Mouse (Mus musculus): ENCODE results near the gene Negr1. TPM values are rescaled to one million over a fixed set of nuclear protein-coding genes. Genes with fewer than 3 reads are reported as not detected.

Negr1 gene
- total RNA-seq, 2 experiments from 2014 or later: 123 to 128 TPM

- no peak for DNase-seq (ENCODE audit: low spot score in 2 of 2)
These were observed 536.8 kb downstream of the Negr1 start for GRCm38 (mm10) chr3:157098417-157098816.

DNA sequence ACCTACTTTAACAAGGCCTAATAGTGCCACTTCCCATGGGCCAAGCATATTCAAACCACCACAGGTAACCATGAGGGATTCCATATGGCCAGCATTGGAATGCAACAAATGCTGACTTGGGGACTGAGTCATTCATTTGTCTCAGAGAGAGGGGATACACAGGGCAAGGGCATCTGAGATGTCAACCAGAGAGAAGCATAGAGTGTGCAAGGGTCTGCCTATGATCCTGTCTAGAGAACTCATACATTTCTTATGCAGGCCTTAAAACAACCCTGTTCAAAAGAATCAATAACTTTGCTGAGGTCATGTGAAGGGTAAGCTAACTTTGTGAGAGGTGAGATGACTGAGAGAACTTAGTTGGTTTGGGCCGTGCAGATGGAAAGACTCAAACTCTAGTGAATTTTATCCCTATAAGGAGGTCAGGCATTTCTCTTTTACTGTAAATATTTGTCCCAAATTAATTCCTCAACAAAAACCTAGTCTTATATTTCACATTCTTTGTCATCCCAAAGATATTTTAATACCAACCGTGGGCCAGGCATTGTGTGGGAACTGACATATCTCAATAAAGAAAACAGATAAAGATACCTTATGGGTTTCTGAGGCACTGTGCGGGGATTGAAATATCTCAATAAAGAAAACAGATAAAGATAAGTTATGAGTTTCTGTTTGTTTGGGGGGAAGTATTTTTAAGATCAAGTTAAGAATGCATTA lies 543.4 kb downstream of the Negr1 start:
- DNase-seq (ENCODE audit: low spot score in 2 of 2): no peak

GRCm38 (mm10) chr3:157105580-157106264 lies 544.1 kb downstream of the Negr1 start:
- no peak for DNase-seq (ENCODE audit: low spot score in 2 of 2)

DNA sequence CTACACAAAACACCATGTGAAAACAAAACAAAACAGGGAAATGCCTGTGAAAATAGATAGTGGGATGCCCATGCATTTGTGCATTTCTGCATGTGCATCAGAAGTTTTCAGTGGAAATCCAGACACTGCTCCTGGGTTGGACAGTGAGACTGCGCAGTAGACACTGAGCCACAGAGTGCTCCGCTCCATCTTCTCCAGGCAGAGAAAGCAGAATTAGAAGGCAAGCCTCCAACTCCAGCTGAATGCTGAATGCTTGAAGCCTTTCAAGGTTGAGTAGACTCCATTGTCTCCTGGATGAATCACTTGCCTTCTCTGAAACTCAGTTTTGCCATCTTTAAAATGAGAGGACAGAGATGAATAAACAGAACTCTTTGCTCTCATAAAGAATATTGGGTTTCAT lies 546.6 kb downstream of the Negr1 start:
- DNase-seq (ENCODE audit: low spot score in 2 of 2): no peak

DNA sequence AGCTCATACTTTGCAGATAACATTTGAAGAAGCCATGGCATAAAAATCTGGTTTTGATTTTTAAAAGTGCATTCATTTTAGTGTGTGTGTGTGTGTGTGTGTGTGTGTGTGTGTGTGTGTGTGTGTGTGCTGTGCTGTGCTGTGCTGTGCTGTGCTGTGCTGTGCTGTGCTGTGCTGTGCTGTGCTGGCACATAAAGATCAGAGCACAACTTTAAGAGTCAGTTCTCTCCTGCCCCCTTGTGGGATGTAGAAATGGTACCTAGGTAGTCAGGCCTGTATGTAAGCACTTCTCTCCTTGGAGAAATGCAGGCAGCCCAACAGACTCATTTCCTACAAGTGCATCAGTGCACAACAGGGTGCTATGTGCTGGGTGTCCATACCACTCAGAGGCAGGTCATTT lies 547.7 kb downstream of the Negr1 start:
- DNase-seq (ENCODE audit: low spot score in 2 of 2): peak; percentile 19 to 72

GRCm38 (mm10) chr3:157115105-157115760 lies 553.6 kb downstream of the Negr1 start:
- DNase-seq (ENCODE audit: low spot score in 2 of 2): peak; percentile 28 to 52

DNA sequence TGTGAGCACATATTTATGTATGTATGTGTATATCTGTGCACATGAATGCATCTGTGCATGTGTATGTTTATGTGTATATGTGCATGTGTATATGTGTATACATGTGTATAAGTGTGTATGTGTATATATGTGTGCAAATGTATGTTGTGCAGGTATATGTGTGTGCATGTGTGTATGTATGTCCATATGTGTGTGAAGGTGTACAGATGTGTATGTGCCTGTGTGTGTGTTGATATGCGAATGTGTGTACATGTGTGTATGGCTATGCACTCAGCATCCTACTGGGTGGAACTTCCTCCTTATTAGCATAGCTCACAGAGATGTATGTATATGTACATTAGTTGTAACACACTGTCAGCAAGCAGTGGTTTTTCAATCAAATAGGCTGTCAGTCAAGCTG lies 554.4 kb downstream of the Negr1 start:
- no peak for DNase-seq (ENCODE audit: low spot score in 2 of 2)

- DNase-seq (ENCODE audit: low spot score in 2 of 2): no peak
These were observed 558.3 kb downstream of the Negr1 start for GRCm38 (mm10) chr3:157119916-157120315.

DNA sequence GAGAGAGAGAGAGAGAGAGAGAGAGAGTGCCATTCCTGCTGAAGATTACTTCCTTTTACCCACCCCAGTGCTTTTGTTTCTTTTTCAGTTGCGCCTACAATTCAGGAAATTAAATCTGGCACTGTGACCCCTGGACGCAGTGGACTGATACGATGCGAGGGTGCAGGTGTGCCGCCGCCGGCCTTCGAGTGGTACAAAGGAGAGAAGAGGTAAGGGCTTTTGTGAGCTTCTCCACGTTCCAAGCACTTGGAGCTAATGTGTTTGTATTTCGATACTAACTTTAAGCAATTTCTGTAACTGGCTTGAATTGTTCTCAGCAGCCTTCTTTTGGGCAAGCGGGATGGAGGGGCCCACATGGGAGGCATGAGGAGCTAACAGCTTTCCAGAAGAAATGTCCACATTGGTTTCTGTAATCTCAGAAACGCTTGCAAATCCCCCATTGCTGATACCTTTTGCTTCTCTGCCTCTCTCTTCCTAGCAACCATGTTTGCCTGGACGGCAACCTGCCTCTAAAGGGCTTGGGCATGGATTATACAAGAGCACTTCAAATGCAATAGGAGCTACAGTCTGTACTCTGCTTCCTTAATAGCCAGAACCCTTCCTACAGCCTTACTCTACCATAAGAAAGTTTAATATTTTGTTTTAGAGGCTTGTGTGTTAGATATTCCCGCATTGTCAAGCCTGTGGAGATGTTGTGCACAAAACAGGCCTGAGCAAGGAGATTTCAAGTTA lies 584.7 kb downstream of the Negr1 start:
- no peak for DNase-seq (ENCODE audit: low spot score in 2 of 2)

DNA sequence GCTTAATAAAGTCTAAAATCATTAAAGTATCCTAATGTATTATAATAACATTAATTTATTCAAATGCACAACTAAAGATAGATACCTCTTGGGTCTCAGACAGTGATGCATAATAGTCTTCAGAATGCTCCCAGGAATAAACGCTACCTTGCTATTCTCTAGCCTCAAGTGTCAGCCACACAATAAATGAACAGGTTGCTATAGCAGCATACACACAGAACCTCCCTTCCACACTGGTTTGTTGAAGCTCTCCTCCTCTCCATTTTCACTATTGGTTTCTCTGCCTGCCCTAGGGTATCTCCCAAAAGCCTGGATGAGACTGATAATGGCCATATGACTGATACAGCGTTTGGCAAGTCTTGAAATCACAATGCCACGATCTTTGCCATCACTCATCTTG lies 593.3 kb downstream of the Negr1 start:
- DNase-seq (ENCODE audit: low spot score in 2 of 2): no peak

GRCm38 (mm10) chr3:157155513-157155912 lies 593.9 kb downstream of the Negr1 start:
- no peak for DNase-seq (ENCODE audit: low spot score in 2 of 2)

DNA sequence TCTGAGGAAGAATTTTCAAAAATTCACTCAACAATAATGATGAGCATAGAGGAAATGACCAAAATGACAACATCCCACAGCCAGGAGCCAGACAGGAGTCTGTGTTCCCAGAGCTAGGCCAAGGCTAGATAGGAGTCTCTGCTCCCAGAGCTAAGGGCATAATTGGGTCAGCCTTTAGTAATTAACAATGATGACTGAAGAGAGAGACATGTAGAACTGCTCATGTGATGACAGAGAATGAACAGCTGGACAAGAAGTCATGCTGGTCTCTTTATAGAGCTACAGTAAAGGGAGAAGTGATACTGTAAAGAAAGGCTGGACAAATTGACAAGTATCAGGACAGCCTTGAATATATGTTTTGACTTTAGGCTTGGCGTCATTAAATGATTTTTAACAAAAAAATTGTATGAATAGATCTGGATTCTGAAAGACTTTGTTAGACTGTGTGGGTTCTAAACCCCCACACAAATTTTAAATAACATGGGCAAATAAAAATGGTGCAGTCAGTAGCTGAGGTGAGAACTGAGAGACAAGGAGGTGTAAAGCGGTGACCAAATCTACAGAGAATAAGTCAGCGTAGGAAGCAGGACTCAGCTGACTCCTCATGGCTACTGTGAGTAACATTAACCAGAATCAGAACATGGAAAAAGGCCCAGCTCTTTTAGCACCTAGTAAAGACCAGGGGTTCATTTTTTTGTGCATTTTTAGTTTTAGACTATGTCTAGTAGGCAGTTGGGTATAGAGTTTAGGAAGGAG lies 603.4 kb downstream of the Negr1 start:
- no peak for DNase-seq (ENCODE audit: low spot score in 2 of 2)

DNA sequence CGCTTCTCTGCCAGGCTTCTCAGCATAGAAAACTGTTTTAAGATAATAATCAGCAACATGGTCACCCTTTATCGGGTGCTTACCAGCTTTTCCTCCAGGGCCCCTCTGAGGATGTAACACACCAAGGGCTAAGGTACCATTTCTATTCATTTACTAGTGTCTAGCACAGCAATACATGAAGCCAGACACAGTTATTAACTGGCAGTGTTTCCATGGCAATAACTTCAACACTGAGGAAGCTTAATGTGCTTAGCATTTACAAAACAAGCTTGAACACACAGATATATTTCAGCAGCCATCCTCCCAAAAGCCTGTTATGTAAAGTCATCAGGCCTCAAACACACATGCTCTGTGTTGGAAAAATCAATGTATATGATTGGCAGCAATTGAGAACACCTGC lies 620.4 kb downstream of the Negr1 start:
- DNase-seq (ENCODE audit: low spot score in 2 of 2): peak in 1 of 2 experiments; percentile 36

DNA sequence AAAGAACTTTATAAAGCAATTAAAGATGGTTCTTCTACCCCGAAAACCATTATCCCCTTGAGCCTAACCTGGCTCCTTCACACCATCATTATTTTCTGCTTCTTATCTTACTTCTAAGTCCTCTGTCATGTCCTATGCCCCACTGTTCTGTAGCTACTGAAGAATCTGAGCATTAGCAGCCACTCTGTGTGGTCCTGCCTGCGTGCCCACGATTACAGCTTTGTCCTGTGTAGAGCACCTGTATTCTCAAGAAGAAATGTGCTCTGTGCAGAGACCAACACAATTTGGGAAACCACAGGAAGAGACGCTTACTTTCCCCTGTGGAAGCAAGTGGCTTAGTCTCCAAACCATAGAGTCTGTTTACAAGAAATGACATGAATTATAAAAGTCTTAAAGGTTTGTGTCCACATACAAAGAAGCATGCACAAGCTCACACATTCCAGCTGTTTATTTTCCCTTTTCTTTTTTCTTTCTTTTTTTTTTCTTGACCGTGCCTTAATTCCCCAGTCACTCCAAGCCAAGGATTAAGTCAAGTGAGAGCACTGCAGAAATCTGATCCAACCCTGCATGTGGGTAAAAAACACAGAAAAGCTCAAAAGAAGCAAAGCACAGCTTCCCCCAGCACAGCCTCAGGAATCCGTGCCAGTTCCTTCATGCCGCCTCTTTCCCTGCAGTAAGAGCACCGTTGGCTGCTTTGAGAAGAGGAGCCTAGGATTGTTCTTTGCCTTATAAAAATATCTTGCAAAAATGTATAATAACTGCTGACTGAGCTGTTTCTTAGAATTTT lies 627.5 kb downstream of the Negr1 start:
- no peak for DNase-seq (ENCODE audit: low spot score in 2 of 2)

- DNase-seq (ENCODE audit: low spot score in 2 of 2): no peak
These were observed 628.2 kb downstream of the Negr1 start for GRCm38 (mm10) chr3:157189834-157190233.

GRCm38 (mm10) chr3:157190551-157190950 lies 629.0 kb downstream of the Negr1 start:
- no peak for DNase-seq (ENCODE audit: low spot score in 2 of 2)

GRCm38 (mm10) chr3:157192021-157192420 lies 630.4 kb downstream of the Negr1 start:
- no peak for DNase-seq (ENCODE audit: low spot score in 2 of 2)

- no peak for DNase-seq (ENCODE audit: low spot score in 2 of 2)
These were observed 631.5 kb downstream of the Negr1 start for GRCm38 (mm10) chr3:157193141-157193540.

DNA sequence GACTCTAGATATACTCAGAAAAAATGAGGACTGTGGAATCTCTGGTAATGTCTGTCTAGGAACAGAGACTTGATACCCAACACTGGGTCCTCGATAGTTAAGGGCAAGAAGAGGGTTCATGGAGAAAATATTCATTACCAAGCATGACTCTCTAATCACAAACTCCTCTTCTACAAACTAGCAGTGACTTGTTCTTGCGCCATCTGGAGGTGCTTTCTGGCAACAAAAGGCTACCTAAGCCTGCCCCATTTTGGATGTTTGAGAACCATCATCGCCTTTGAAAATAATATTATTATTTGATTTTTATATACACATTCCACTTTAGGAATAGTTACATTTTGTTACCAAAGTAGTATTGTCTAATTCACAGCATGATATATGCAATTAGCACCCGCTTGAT lies 637.1 kb downstream of the Negr1 start:
- no peak for DNase-seq (ENCODE audit: low spot score in 2 of 2)

DNA sequence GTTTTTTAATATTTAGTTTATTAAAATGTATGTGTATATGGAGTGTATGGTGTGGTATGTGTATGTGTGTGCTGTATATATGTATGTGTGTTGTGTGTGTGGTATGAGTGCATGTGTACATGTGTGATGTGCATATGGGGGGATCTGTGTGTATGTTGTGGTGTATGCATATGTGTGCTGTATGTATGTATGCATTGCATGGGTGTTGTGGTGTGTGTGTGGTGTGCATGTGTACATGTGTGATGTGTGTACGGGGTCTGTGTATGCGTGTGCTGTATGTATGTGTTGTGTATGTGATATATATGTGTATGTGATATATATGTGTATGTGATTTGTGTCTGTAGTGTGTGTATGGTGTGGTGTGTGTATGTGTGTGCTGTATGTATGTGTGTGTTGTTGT lies 640.1 kb downstream of the Negr1 start:
- DNase-seq (ENCODE audit: low spot score in 2 of 2): no peak

Data from layer of hippocampus, postnatal 14 days (tissue).